Mouse (Mus musculus) kidney, embryonic 15.5 days (tissue): Measurements from ENCODE around the gene Rapgef1. TPM values are rescaled to one million over a fixed set of nuclear protein-coding genes. Genes with fewer than 3 reads are reported as not detected.

ENCODE experiments used
- ATAC-seq: fragments of 200-750 bp; cut with Nextera tagmentation; replicated peaks from 2 replicates; pipeline ENCODE4 v1.8.0; 2017; ENCODE audit warnings: moderate TSS enrichment; ENCODE audit not compliant: low FRiP score
- H3K27ac ChIP-seq: fragments of 300-500 bp; sonication (generic); 2 replicates; pipeline ENCODE4 v1.5.1; 2015; ENCODE audit warnings: mild to moderate bottlenecking, inconsistent platforms
- H3K27me3 ChIP-seq: fragments of 300-500 bp; sonication (generic); 2 replicates; pipeline ENCODE4 v1.6.1; 2015; ENCODE audit warnings: inconsistent platforms
- H3K36me3 ChIP-seq: fragments of 300-500 bp; sonication (generic); 2 replicates; pipeline ENCODE4 v1.6.1; 2015; ENCODE audit warnings: inconsistent platforms
- H3K4me1 ChIP-seq: fragments of 300-500 bp; sonication (generic); 2 replicates; pipeline ENCODE4 v1.6.1; 2015; ENCODE audit warnings: inconsistent platforms
- H3K4me2 ChIP-seq: fragments of 300-500 bp; sonication (generic); 2 replicates; pipeline ENCODE4 v1.6.1; 2015; ENCODE audit warnings: moderate library complexity, mild to moderate bottlenecking, inconsistent platforms
- H3K4me3 ChIP-seq: fragments of 300-500 bp; sonication (generic); replicated peaks from 2 replicates; pipeline ENCODE4 v1.5.1; 2015; ENCODE audit warnings: mild to moderate bottlenecking, inconsistent platforms
- H3K9ac ChIP-seq: fragments of 300-500 bp; sonication (generic); 2 replicates; pipeline ENCODE4 v1.6.1; 2015; ENCODE audit warnings: mild to moderate bottlenecking, inconsistent platforms
- H3K9me3 ChIP-seq: fragments of 300-500 bp; sonication (generic); replicated peaks from 2 replicates; pipeline ENCODE4 v1.6.1; 2016; ENCODE audit warnings: inconsistent platforms
- WGBS: fragments of 180-500 bp; shearing (Covaris S2); methylation state at CpG from one replicate; pipeline ENCODE4 v1.1.7; 2015; ENCODE audit warnings: mixed read lengths; 5-methylcytosine and 5-hydroxymethylcytosine counted together
- polyA plus RNA-seq: library from polyadenylated mRNA; unstranded; fragments of >200 nt; fragmentation: Nextera tagmentation; extraction: Ambion mirVana; gene quantifications from 2 replicates; pipeline ENCODE4 v1.2.1, GENCODE M21; 2015

The Rapgef1 gene
- polyA plus RNA-seq, 1 experiment from 2014 or later = 13.8 TPM

- H3K27ac ChIP-seq = peak overlapping the region; percentile 62
- no peak overlapping the region for H3K9ac ChIP-seq
- H3K4me3 ChIP-seq = no peak overlapping the region
- no peaks in the 10 kb centered on the region for H3K36me3 ChIP-seq
- no peak for ATAC-seq
- H3K4me1 ChIP-seq = peaks cover 19% of the 10 kb centered on the region
- no peaks in the 10 kb centered on the region for H3K9me3 ChIP-seq
- no peak overlapping the region for H3K4me2 ChIP-seq
- WGBS = 74% methylated on average over 6 of the region's 6 CpGs
- H3K27me3 ChIP-seq = 0 out of 2 replicates have a peak, but pooled peaks cover 4% of the 10 kb centered on the region
Observed at GRCm38 (mm10) chr2:29648956-29649794, 29.7 kb downstream of the Rapgef1 start.

GRCm38 (mm10) chr2:29649795-29650457 lies 30.4 kb downstream of the Rapgef1 start:
- Histone ChIP-seq H3K27ac (peak overlapping the region; percentile 43), H3K4me3 (no peak overlapping the region), H3K36me3 (no peaks in the 10 kb centered on the region), H3K27me3 (0 out of 2 replicates have a peak, but pooled peaks cover 4% of the 10 kb centered on the region), H3K4me1 (peaks cover 19% of the 10 kb centered on the region), H3K9me3 (no peaks in the 10 kb centered on the region), H3K9ac (no peak overlapping the region), H3K4me2 (no peak overlapping the region)
- no peak for ATAC-seq
- 83% methylated on average over 10 of the region's 10 CpGs for WGBS

- Histone ChIP-seq H3K4me1 (peaks cover 23% of the 10 kb centered on the region), H3K4me2 (no peak overlapping the region), H3K4me3 (no peak overlapping the region), H3K36me3 (no peaks in the 10 kb centered on the region), H3K27ac (no peak overlapping the region), H3K9me3 (no peaks in the 10 kb centered on the region), H3K27me3 (0 out of 2 replicates have a peak, but pooled peaks cover 4% of the 10 kb centered on the region), H3K9ac (no peak overlapping the region)
- ATAC-seq = no peak
- WGBS = 93% methylated on average over 5 of the region's 5 CpGs
Observed at GRCm38 (mm10) chr2:29651876-29652275, 32.4 kb downstream of the Rapgef1 start.

- no peak for ATAC-seq
- no peak overlapping the region for H3K9ac ChIP-seq
- H3K27me3 ChIP-seq = 0 out of 2 replicates have a peak, but pooled peaks cover 4% of the 10 kb centered on the region
- no peak overlapping the region for H3K4me3 ChIP-seq
- WGBS = 92% methylated on average over 5 of the region's 5 CpGs
- no peak overlapping the region for H3K4me2 ChIP-seq
- H3K27ac ChIP-seq = no peak overlapping the region
- no peaks in the 10 kb centered on the region for H3K36me3 ChIP-seq
- H3K4me1 ChIP-seq = peaks cover 27% of the 10 kb centered on the region
- no peaks in the 10 kb centered on the region for H3K9me3 ChIP-seq
Observed at GRCm38 (mm10) chr2:29655433-29655832, 35.9 kb downstream of the Rapgef1 start.

GRCm38 (mm10) chr2:29656095-29656494 lies 36.6 kb downstream of the Rapgef1 start:
- Histone ChIP-seq H3K4me2 (no peak overlapping the region), H3K27me3 (0 out of 2 replicates have a peak, but pooled peaks cover 4% of the 10 kb centered on the region), H3K4me3 (no peak overlapping the region), H3K9me3 (no peaks in the 10 kb centered on the region), H3K9ac (no peak overlapping the region), H3K4me1 (peaks cover 30% of the 10 kb centered on the region), H3K36me3 (no peaks in the 10 kb centered on the region), H3K27ac (no peak overlapping the region)
- ATAC-seq = no peak
- 81% methylated on average over 1 of the region's 1 CpGs for WGBS

GRCm38 (mm10) chr2:29657089-29657488 lies 37.6 kb downstream of the Rapgef1 start:
- Histone ChIP-seq H3K27me3 (0 out of 2 replicates have a peak, but pooled peaks cover 4% of the 10 kb centered on the region), H3K4me1 (peaks cover 37% of the 10 kb centered on the region), H3K9ac (no peak overlapping the region), H3K4me3 (no peak overlapping the region), H3K4me2 (no peak overlapping the region), H3K27ac (no peak overlapping the region), H3K9me3 (no peaks in the 10 kb centered on the region), H3K36me3 (no peaks in the 10 kb centered on the region)
- WGBS = 24% methylated on average over 1 of the region's 1 CpGs
- ATAC-seq = 0 out of 2 replicates have a peak, but pooled peaks have one; percentile 25

- no peak for ATAC-seq
- Histone ChIP-seq H3K27ac (peak overlapping the region; percentile 30), H3K9ac (no peak overlapping the region), H3K4me1 (peaks cover 65% of the 10 kb centered on the region), H3K27me3 (no peaks in the 10 kb centered on the region), H3K36me3 (no peaks in the 10 kb centered on the region), H3K9me3 (no peaks in the 10 kb centered on the region), H3K4me3 (no peak overlapping the region), H3K4me2 (no peak overlapping the region)
- WGBS = 34% methylated on average over 6 of the region's 6 CpGs
Observed at GRCm38 (mm10) chr2:29661751-29662191, 42.3 kb downstream of the Rapgef1 start.

GRCm38 (mm10) chr2:29663260-29663877 lies 43.8 kb downstream of the Rapgef1 start:
- ATAC-seq = peak; percentile 69

GRCm38 (mm10) chr2:29665421-29665820 lies 45.9 kb downstream of the Rapgef1 start:
- peaks cover 79% of the 10 kb centered on the region for H3K4me1 ChIP-seq
- no peaks in the 10 kb centered on the region for H3K27me3 ChIP-seq
- WGBS = 89% methylated on average over 5 of the region's 5 CpGs
- no peaks in the 10 kb centered on the region for H3K9me3 ChIP-seq
- H3K4me2 ChIP-seq = no peak overlapping the region
- no peak overlapping the region for H3K9ac ChIP-seq
- H3K27ac ChIP-seq = no peak overlapping the region
- no peaks in the 10 kb centered on the region for H3K36me3 ChIP-seq
- no peak for ATAC-seq
- no peak overlapping the region for H3K4me3 ChIP-seq

More at GRCm38 (mm10) chr2:29663260-29663877, 43.8 kb downstream of the Rapgef1 start:
- peak overlapping the region; percentile 41 for H3K27ac ChIP-seq
- no peaks in the 10 kb centered on the region for H3K9me3 ChIP-seq
- peaks cover 69% of the 10 kb centered on the region for H3K4me1 ChIP-seq
- WGBS = 5% methylated on average over 4 of the region's 4 CpGs
- H3K4me2 ChIP-seq = no peak overlapping the region
- no peak overlapping the region for H3K4me3 ChIP-seq
- no peak overlapping the region for H3K9ac ChIP-seq
- H3K27me3 ChIP-seq = no peaks in the 10 kb centered on the region
- H3K36me3 ChIP-seq = no peaks in the 10 kb centered on the region

- Histone ChIP-seq H3K36me3 (no peaks in the 10 kb centered on the region), H3K4me3 (no peak overlapping the region), H3K27me3 (no peaks in the 10 kb centered on the region), H3K4me2 (0 out of 2 replicates have a peak overlapping the region, but pooled peaks have one; percentile 5), H3K27ac (no peak overlapping the region), H3K4me1 (peaks cover 74% of the 10 kb centered on the region), H3K9me3 (no peaks in the 10 kb centered on the region), H3K9ac (0 out of 2 replicates have a peak overlapping the region, but pooled peaks have one; percentile 8)
- WGBS = 8% methylated on average over 7 of the region's 7 CpGs
- peak; percentile 72 for ATAC-seq
Observed at GRCm38 (mm10) chr2:29666589-29666988, 47.1 kb downstream of the Rapgef1 start.

- no peaks in the 10 kb centered on the region for H3K27me3 ChIP-seq
- WGBS = 64% methylated on average over 4 of the region's 4 CpGs
- ATAC-seq = no peak
- H3K4me3 ChIP-seq = no peak overlapping the region
- H3K9ac ChIP-seq = no peak overlapping the region
- peaks cover 69% of the 10 kb centered on the region for H3K4me1 ChIP-seq
- H3K36me3 ChIP-seq = no peaks in the 10 kb centered on the region
- H3K4me2 ChIP-seq = 0 out of 2 replicates have a peak overlapping the region, but pooled peaks have one; percentile 5
- H3K27ac ChIP-seq = no peak overlapping the region
- no peaks in the 10 kb centered on the region for H3K9me3 ChIP-seq
Observed at GRCm38 (mm10) chr2:29667109-29667508, 47.6 kb downstream of the Rapgef1 start.
